Mouse (Mus musculus) intestine, embryonic 14.5 days (tissue): ENCODE data around the gene Jpt1. TPM values are rescaled to one million over a fixed set of nuclear protein-coding genes. Genes with fewer than 3 reads are reported as not detected.
"Not testable (repeated sequence)": the region's sequence is repeated elsewhere in the genome, so short reads cannot be mapped to it uniquely, and the experiment has no call there.

Experiments
- ATAC-seq: fragments of 200-750 bp; cut with Nextera tagmentation; replicated peaks from 2 replicates; pipeline ENCODE4 v1.8.0; 2017; ENCODE audit warnings: low read depth, moderate number of reproducible peaks, moderate TSS enrichment, moderate library complexity; ENCODE audit not compliant: low FRiP score, low TSS enrichment
- DNase-seq: peaks from one replicate; pipeline ENCODE4 v3.0.0-alpha.2; 2018; ENCODE audit warnings: low spot score
- H3K27ac ChIP-seq: fragments of 300-500 bp; sonication (generic); 2 replicates; pipeline ENCODE4 v1.5.1; 2014; ENCODE audit warnings: low read depth, mild to moderate bottlenecking, control low read depth
- H3K27me3 ChIP-seq: fragments of 300-500 bp; sonication (generic); replicated peaks from 2 replicates; pipeline ENCODE4 v1.6.1; 2014; ENCODE audit warnings: low read length, control low read depth; ENCODE audit not compliant: control insufficient read depth, insufficient read depth
- H3K36me3 ChIP-seq: fragments of 300-500 bp; sonication (generic); 2 replicates; pipeline ENCODE4 v1.6.1; 2014; ENCODE audit warnings: low read length, control low read depth; ENCODE audit not compliant: control insufficient read depth, insufficient read depth
- H3K4me1 ChIP-seq: fragments of 300-500 bp; sonication (generic); replicated peaks from 2 replicates; pipeline ENCODE4 v1.6.1; 2014; ENCODE audit warnings: low read length, control low read depth, mixed read lengths; ENCODE audit not compliant: control insufficient read depth, insufficient read depth
- H3K4me2 ChIP-seq: fragments of 300-500 bp; sonication (generic); 2 replicates; pipeline ENCODE4 v1.6.1; 2014; ENCODE audit warnings: low read length
- H3K4me3 ChIP-seq: fragments of 300-500 bp; sonication (generic); 2 replicates; pipeline ENCODE4 v1.5.1; 2014; ENCODE audit warnings: low read depth, low read length, control low read depth, mixed read lengths
- H3K9ac ChIP-seq: fragments of 300-500 bp; sonication (generic); 2 replicates; pipeline ENCODE4 v1.6.1; 2014; ENCODE audit warnings: mild to moderate bottlenecking, low read length
- H3K9me3 ChIP-seq: fragments of 300-500 bp; sonication (generic); 2 replicates; pipeline ENCODE4 v1.6.1; 2016; ENCODE audit warnings: low read length, control low read depth; ENCODE audit not compliant: control insufficient read depth
- WGBS: fragments of 180-500 bp; shearing (Covaris S2); extraction: QIAGEN DNeasy Blood & Tissue Kit; methylation state at CpG from one replicate; pipeline ENCODE4 v1.1.7; 2014; 5-methylcytosine and 5-hydroxymethylcytosine counted together
- polyA plus RNA-seq: library from polyadenylated mRNA; unstranded; fragments of >200 nt; fragmentation: Nextera tagmentation; extraction: Ambion mirVana; gene quantifications from 2 replicates; pipeline ENCODE4 v1.2.1, GENCODE M21; 2014

The Jpt1 gene
- polyA plus RNA-seq, 1 experiment from 2014 or later: 573 TPM

DNA sequence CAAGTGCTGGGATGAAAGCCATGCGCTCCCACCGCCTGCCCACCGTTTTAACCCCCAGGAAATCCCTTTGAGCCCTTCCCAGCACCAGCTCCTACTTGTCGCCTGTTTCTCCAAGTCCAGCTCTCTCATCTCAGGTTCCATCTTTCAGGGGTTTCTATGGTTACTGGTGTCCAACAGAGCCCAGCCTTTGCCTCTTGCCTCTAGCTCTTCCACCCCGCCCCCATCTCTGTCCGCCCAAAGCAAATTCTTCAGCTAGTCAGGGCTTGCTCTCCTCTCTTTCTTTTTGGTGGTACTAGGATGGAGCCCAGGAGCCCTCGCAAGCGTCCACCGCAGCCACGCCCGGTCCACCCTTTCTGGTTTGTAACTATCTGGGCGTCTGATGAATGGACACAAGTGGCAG, 29.0 kb downstream of the Jpt1 start:
- 69% methylated on average over 12 of the region's 12 CpGs for whole genome bisulfite sequencing
- Histone ChIP-seq H3K4me1 (no peaks in the 10 kb centered on the region), H3K9me3 (no peaks in the 10 kb centered on the region), H3K27me3 (no peaks in the 10 kb centered on the region), H3K27ac (no peak overlapping the region), H3K36me3 (peaks cover 11% of the 10 kb centered on the region), H3K9ac (no peak overlapping the region), H3K4me3 (no peak overlapping the region), H3K4me2 (no peak overlapping the region)
- ATAC-seq: no peak
- DNase-seq: no peak

- no peak overlapping the region for H3K9ac ChIP-seq
- H3K4me2 ChIP-seq: no peak overlapping the region
- H3K4me1 ChIP-seq: no peaks in the 10 kb centered on the region
- DNase-seq (peak; percentile 90), ATAC-seq (no peak)
- no peaks in the 10 kb centered on the region for H3K36me3 ChIP-seq
- H3K27me3 ChIP-seq: no peaks in the 10 kb centered on the region
- H3K9me3 ChIP-seq: no peaks in the 10 kb centered on the region
- H3K4me3 ChIP-seq: no peak overlapping the region
- no peak overlapping the region for H3K27ac ChIP-seq
- 18% methylated on average over 6 of the region's 6 CpGs for WGBS
Observed at GRCm38 (mm10) chr11:115483726-115484125, 30.5 kb downstream of the Jpt1 start.

DNA sequence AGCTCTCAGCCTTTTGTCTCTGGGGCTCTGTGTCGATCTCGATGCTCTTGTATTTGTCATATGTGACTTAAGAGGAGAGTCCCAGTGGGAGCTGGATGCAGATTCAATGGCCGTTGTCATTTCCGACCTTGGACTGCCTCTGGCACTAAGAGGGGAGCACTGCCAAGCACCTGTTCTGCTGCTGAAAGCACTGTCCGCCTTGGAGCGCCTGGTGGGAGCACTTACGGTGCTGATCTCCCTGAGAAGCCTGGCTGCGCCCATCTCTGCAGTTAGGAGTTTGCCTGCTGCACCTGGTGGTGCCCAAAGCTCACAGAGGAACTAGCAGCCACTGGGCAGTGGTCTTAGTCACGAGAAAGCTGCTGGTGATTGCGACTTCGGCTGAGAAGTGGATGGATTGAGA, 30.9 kb downstream of the Jpt1 start:
- ATAC-seq (no peak), DNase-seq (no peak)
- no peak overlapping the region for H3K27ac ChIP-seq
- H3K9ac ChIP-seq: no peak overlapping the region
- no peaks in the 10 kb centered on the region for H3K36me3 ChIP-seq
- WGBS: 74% methylated on average over 11 of the region's 11 CpGs
- H3K9me3 ChIP-seq: no peaks in the 10 kb centered on the region
- no peaks in the 10 kb centered on the region for H3K4me1 ChIP-seq
- H3K27me3 ChIP-seq: no peaks in the 10 kb centered on the region
- no peak overlapping the region for H3K4me2 ChIP-seq
- no peak overlapping the region for H3K4me3 ChIP-seq

GRCm38 (mm10) chr11:115481553-115482259, 32.5 kb downstream of the Jpt1 start:
- WGBS: 76% methylated on average over 6 of the region's 6 CpGs
- no peaks in the 10 kb centered on the region for H3K9me3 ChIP-seq

GRCm38 (mm10) chr11:115478296-115478938, 35.8 kb downstream of the Jpt1 start:
- H3K4me3 ChIP-seq: no peak overlapping the region
- WGBS: 83% methylated on average over 9 of the region's 9 CpGs
- no peak overlapping the region for H3K9ac ChIP-seq
- no peak overlapping the region for H3K27ac ChIP-seq
- no peak for ATAC-seq
- H3K4me1 ChIP-seq: peaks cover 19% of the 10 kb centered on the region
- no peaks in the 10 kb centered on the region for H3K27me3 ChIP-seq
- no peak overlapping the region for H3K4me2 ChIP-seq
- no peaks in the 10 kb centered on the region for H3K9me3 ChIP-seq
- no peak for DNase-seq
- H3K36me3 ChIP-seq: no peaks in the 10 kb centered on the region

More at GRCm38 (mm10) chr11:115481553-115482259, 32.5 kb downstream of the Jpt1 start:
- DNase-seq (no peak), ATAC-seq (no peak)
- H3K27ac ChIP-seq: no peak overlapping the region
- no peaks in the 10 kb centered on the region for H3K36me3 ChIP-seq
- no peak overlapping the region for H3K9ac ChIP-seq
- no peak overlapping the region for H3K4me3 ChIP-seq
- H3K4me1 ChIP-seq: peaks cover under 1% of the 10 kb centered on the region; the same call in 1 of the 2 replicates
- no peak overlapping the region for H3K4me2 ChIP-seq
- no peaks in the 10 kb centered on the region for H3K27me3 ChIP-seq

- not testable (repeated sequence) for H3K4me2 ChIP-seq, H3K9me3 ChIP-seq, H3K4me3 ChIP-seq, ATAC-seq, DNase-seq, H3K9ac ChIP-seq, H3K27ac ChIP-seq, H3K36me3 ChIP-seq, H3K27me3 ChIP-seq
- H3K4me1 ChIP-seq: peaks cover 20% of the 10 kb centered on the region
- 87% methylated on average over 7 of the region's 7 CpGs for WGBS
Observed at GRCm38 (mm10) chr11:115477388-115477787, 36.8 kb downstream of the Jpt1 start.

- H3K4me3 ChIP-seq: peak overlapping the region; percentile 82
- H3K27me3 ChIP-seq, DNase-seq, ATAC-seq, H3K36me3 ChIP-seq, H3K9me3 ChIP-seq, H3K27ac ChIP-seq: not testable (repeated sequence)
- WGBS: 78% methylated on average over 4 of the region's 4 CpGs
- H3K4me2 ChIP-seq: peak overlapping the region; percentile 94
- peaks cover 20% of the 10 kb centered on the region for H3K4me1 ChIP-seq
- peak overlapping the region; percentile 60; the same call in 1 of the 2 replicates for H3K9ac ChIP-seq
Observed at GRCm38 (mm10) chr11:115476630-115477029, 37.6 kb downstream of the Jpt1 start.

- H3K9ac ChIP-seq: peak overlapping the region; percentile 60
- WGBS: 4% methylated on average over 28 of the region's 28 CpGs
- peaks cover 20% of the 10 kb centered on the region for H3K4me1 ChIP-seq
- H3K27me3 ChIP-seq: no peaks in the 10 kb centered on the region
- H3K9me3 ChIP-seq: no peaks in the 10 kb centered on the region
- H3K4me2 ChIP-seq: peak overlapping the region; percentile 94
- peak overlapping the region; percentile 82 for H3K4me3 ChIP-seq
- no peaks in the 10 kb centered on the region for H3K36me3 ChIP-seq
- DNase-seq (no peak), ATAC-seq (no peak)
- H3K27ac ChIP-seq: no peak overlapping the region
Observed at GRCm38 (mm10) chr11:115475758-115476237, 38.4 kb downstream of the Jpt1 start.
